Comparison of ENCODE assay signal across 21 mouse cellular contexts in the genomic region with DNA sequence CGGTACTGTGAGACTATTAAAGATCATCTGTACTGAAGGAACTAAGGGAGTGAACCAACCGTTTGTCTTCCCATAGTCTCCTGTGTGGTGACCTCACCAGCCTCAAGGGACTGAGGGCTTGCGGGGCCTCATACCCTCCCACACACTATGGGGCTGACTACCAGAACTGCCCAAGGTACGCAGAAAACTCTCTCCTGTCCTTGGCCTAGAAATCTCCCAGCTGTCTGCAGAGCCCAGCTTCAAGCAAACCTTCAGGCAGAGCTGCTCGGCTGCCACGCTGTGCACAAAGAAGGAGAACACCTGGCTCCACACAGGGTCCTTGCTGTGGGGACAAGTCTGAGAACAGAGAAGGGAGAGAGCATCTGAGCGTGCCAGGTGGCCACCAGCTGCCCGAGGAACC. TPM values are rescaled to one million over a fixed set of nuclear protein-coding genes. Genes with fewer than 3 reads are reported as not detected.
DNase-seq lines count a peak whose midpoint lies in the region; ATAC-seq and TF ChIP-seq lines count a peak whose summit lies in the region.
"Had no signal": no experiment of that assay in that cellular context is flagged by ENCODE, and none has a peak within 500 bp of the region (broad histone marks: within the 10 kb centered on the region; RNA-seq: fewer than 3 reads in every experiment).

No protein-coding gene starts in this region.

- 29% methylated on average over 8 of the region's 8 CpGs for WGBS in kidney, postnatal 0 days

- no peaks in the 10 kb centered on the region for H3K4me1 ChIP-seq in kidney, postnatal 0 days (replicated peaks; ENCODE audit: insufficient read depth, low read length)
- H3K4me1 ChIP-seq: embryonic facial prominence, embryonic 12.5 days; heart, embryonic 15.5 days; liver, embryonic 13.5 days had no signal

- TF ChIP-seq CTCF in kidney, postnatal 0 days (IDR thresholded peaks at IDR 0.05; ENCODE audit: low read depth), result no peak

- ATAC-seq in frontal cortex, adult (ENCODE audit: low TSS enrichment), result peak; percentile 14; the same call in 1 of the 2 replicates
- ATAC-seq in kidney, postnatal 0 days (replicated peaks; ENCODE audit: low FRiP score, low read depth), result no peak; the same call in 1 of the 2 replicates
- ATAC-seq: forebrain, embryonic 13.5 days had no signal

- no peaks in the 10 kb centered on the region for H3K27me3 ChIP-seq in kidney, postnatal 0 days (ENCODE audit: insufficient read depth, low read length)
- H3K27me3 ChIP-seq: embryonic facial prominence, embryonic 12.5 days; forebrain, embryonic 13.5 days; heart, embryonic 15.5 days; limb, embryonic 13.5 days; lung, embryonic 15.5 days had no signal

- H3K4me2 ChIP-seq in kidney, postnatal 0 days (ENCODE audit: low read length), result no peak overlapping the region
- H3K4me2 ChIP-seq: embryonic facial prominence, embryonic 12.5 days; forebrain, embryonic 13.5 days; heart, embryonic 15.5 days; limb, embryonic 13.5 days; liver, embryonic 13.5 days; lung, embryonic 15.5 days had no signal

- H3K9me3 ChIP-seq in kidney, postnatal 0 days (replicated peaks; ENCODE audit: low read length), result no peaks in the 10 kb centered on the region
- H3K9me3 ChIP-seq: embryonic facial prominence, embryonic 12.5 days; forebrain, embryonic 13.5 days; heart, embryonic 15.5 days; limb, embryonic 13.5 days; liver, embryonic 13.5 days; lung, embryonic 15.5 days had no signal

- H3K9ac ChIP-seq in kidney, postnatal 0 days (ENCODE audit: low read depth, low read length), result no peak overlapping the region
- H3K9ac ChIP-seq: embryonic facial prominence, embryonic 12.5 days; forebrain, embryonic 13.5 days; heart, embryonic 15.5 days; limb, embryonic 13.5 days; liver, embryonic 13.5 days; lung, embryonic 15.5 days had no signal

- H3K4me3 ChIP-seq in kidney, postnatal 0 days (replicated peaks; ENCODE audit: low read depth, low read length), result no peak overlapping the region
- H3K4me3 ChIP-seq: embryonic facial prominence, embryonic 12.5 days; erythroblast, embryonic 14.5 days; forebrain, embryonic 13.5 days; heart, embryonic 15.5 days; limb, embryonic 13.5 days; liver, embryonic 13.5 days; lung, embryonic 15.5 days had no signal

- intact Hi-C loops in left cerebral cortex, postnatal 36 days (cut with DNase I), result no loop called here

- no peaks in the 10 kb centered on the region for H3K36me3 ChIP-seq in kidney, postnatal 0 days (ENCODE audit: insufficient read depth, low read length)
- H3K36me3 ChIP-seq: embryonic facial prominence, embryonic 12.5 days; heart, embryonic 15.5 days; limb, embryonic 13.5 days; liver, embryonic 13.5 days; lung, embryonic 15.5 days had no signal

- peak; percentile 30 for DNase-seq in adrenal gland, adult 2 months
- DNase-seq in adrenal gland, postnatal 25 days, result no peak
- no peak for DNase-seq in frontal cortex, adult 2 months (ENCODE audit: extremely low spot score in 1 of 2, low spot score in 1 of 2)
- DNase-seq in kidney, postnatal 0 days (ENCODE audit: low spot score), result peak; percentile 6
- DNase-seq in kidney, postnatal 14 days, result no peak
- DNase-seq in brain, adult 2 months (ENCODE audit: low read depth, low spot score), result peak; percentile 35
- DNase-seq in left cerebral cortex, postnatal 36 days (ENCODE audit: low spot score in 2 of 2), result no peak
- DNase-seq: gastrocnemius, postnatal 14 days; heart, postnatal 4 days; kidney, adult 8-10 months; liver, embryonic 13.5 days; lung, postnatal 4 days; right cerebral cortex, adult 18-20 months; thymus, postnatal 36 days had no signal

- no peak overlapping the region for H3K27ac ChIP-seq in kidney, postnatal 0 days
- H3K27ac ChIP-seq: embryonic facial prominence, embryonic 12.5 days; forebrain, embryonic 13.5 days; heart, embryonic 15.5 days; limb, embryonic 13.5 days; liver, embryonic 13.5 days; lung, embryonic 15.5 days had no signal

RNA-seq across cellular contexts. Expression of a gene that starts 38.4 kb away (rescaled TPM):
- total RNA-seq in adrenal gland, adult 2 months (2021), result under 1 TPM; 0.29 to 0.90 TPM
- 0.30 and 0.50 TPM in 2 replicates for polyA plus RNA-seq in adrenal gland, adult 2 months (2012; rRNA removed)
- 0.79 and 1.2 TPM in 2 replicates for total RNA-seq in adrenal gland, postnatal 25 days (2021)
- polyA plus RNA-seq in frontal cortex, adult 2 months (2012; rRNA removed), result 1.4 and 2.1 TPM in 2 replicates
- polyA plus RNA-seq in kidney, postnatal 0 days (2015; fragmentation: Nextera tagmentation; extraction: Ambion mirVana), result 0.41 and 0.42 TPM in 2 replicates
- total RNA-seq in left cerebral cortex, postnatal 36 days (2021), result 1 to 10 TPM; 1.1 to 1.2 TPM
- polyA plus RNA-seq: erythroblast, embryonic 14.5 days had no signal

Comparison
In these comparisons a context has a peak if more than half of its experiments do, and no peak if none do; other contexts are left out.
1. DNase-seq: peak in adrenal gland, adult 2 months (single experiment), kidney, postnatal 0 days (single experiment) and brain, adult 2 months (single experiment); none in adrenal gland, postnatal 25 days (single experiment), frontal cortex, adult 2 months (0 of 2), kidney, postnatal 14 days (single experiment) and left cerebral cortex, postnatal 36 days (0 of 2).